Mouse (Mus musculus): ENCODE measurements around the gene Dmac2. TPM values are rescaled to one million over a fixed set of nuclear protein-coding genes. Genes with fewer than 3 reads are reported as not detected.
A peak's percentile ranks its signal among the peaks of the same experiment; 100 is the strongest.

Dmac2 gene
- polyA plus RNA-seq, 1 experiment from 2014 or later = 34.8 TPM

DNA sequence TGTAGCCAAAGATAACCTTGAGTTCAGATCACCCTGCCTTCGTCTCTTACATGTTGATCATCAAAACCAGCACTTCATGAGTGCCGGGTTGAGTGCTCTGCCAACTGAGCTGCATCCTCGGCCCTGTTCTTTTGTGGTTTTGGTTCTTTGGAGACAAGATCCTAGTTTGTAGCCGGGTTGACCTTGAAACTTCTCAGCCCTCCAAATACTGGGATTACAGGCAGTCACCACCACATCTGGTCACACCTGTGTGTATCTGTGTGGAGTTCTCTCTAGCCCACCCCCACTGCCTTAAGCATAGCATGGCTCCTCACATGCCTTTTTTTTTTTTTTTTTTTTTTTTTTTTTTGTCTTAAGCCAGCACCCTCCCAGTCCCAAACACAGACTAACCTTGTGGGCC, 50.9 kb downstream of the Dmac2 start:
- Histone ChIP-seq H3K27me3 (replicated peaks; ENCODE audit: low read depth, poor library complexity, severe bottlenecking) (peaks cover 23% of the 10 kb centered on the region), H3K36me3 (replicated peaks) (peaks cover 46% of the 10 kb centered on the region), H3K9me3 (peaks cover 2% of the 10 kb centered on the region; the same call in 1 of the 2 replicates), H3K27ac (replicated peaks) (no peak overlapping the region), H3K4me1 (peaks cover 8% of the 10 kb centered on the region), H3K4me3 (no peak overlapping the region)
- 93% methylated on average over 4 of the region's 4 CpGs for WGBS
- no peak for DNase-seq (ENCODE audit: low spot score)

DNA sequence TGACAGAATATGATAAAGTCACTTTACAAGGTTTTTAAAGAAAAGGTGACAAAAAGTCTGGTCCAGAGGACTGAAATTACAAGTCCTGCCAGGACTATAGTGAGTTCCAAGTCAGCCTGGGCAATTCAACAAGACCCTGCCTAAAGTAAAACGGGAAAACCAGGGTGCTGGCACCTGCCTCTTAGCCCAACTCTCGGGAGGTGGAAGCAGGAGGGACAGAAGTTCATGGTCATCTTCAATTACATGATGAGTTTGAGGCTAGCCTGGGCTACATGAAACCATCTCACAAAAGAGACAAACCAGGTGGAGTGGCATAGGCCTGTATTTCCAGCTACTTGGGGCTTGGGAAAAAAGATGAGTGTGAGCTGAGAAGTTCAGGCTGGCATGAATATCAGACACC, 52.5 kb downstream of the Dmac2 start:
- peaks cover 2% of the 10 kb centered on the region; the same call in 1 of the 2 replicates for H3K9me3 ChIP-seq
- WGBS = 82% methylated on average over 2 of the region's 2 CpGs
- H3K27ac ChIP-seq (replicated peaks) = no peak overlapping the region
- DNase-seq (ENCODE audit: low spot score) = no peak
- peaks cover 8% of the 10 kb centered on the region for H3K4me1 ChIP-seq
- H3K36me3 ChIP-seq (replicated peaks) = peaks cover 31% of the 10 kb centered on the region
- H3K4me3 ChIP-seq = no peak overlapping the region
- H3K27me3 ChIP-seq (replicated peaks; ENCODE audit: low read depth, poor library complexity, severe bottlenecking) = peaks cover 38% of the 10 kb centered on the region

DNA sequence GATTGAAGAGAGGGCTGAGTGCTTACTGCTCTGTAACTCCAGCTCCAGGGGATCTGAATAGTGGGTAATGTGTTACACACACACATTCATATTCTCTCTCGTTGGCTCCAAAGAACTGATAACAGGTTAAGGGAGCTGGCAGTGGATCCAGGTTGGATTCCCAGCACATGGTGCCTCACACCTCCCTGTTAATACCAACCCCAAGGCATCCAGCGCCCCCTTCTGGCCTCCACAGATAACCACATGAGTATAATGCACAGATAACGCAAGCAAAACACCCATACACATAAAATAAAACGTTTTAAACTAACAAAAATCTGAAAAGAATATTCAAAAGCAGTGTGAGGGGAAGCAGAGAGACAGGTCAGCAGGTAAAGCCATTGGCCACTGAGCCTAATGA, 53.2 kb downstream of the Dmac2 start:
- 54% methylated on average over 4 of the region's 4 CpGs for WGBS
- Histone ChIP-seq H3K27ac (replicated peaks) (no peak overlapping the region), H3K27me3 (replicated peaks; ENCODE audit: low read depth, poor library complexity, severe bottlenecking) (peaks cover 42% of the 10 kb centered on the region), H3K36me3 (replicated peaks) (peaks cover 23% of the 10 kb centered on the region), H3K9me3 (peaks cover 2% of the 10 kb centered on the region; the same call in 1 of the 2 replicates), H3K4me1 (peaks cover 8% of the 10 kb centered on the region), H3K4me3 (no peak overlapping the region)
- no peak for DNase-seq (ENCODE audit: low spot score)

DNA sequence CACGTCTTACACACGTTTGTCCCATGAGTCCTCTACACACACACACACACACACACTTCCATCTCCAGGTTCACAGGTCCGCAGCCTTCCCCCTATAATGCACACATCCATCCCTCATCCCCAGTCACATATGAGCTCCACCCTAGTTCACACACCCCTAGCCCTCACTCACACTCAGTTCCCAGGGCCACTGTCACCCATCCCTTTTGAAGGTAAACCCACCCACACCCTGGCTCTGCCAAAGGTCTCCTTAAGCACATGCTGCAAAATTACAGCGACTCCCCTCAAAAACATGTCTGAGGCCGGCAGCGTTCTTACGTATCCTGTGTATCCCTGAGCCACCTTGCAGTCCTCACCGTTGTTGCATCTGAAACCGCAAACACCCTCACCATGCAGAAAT, 55.1 kb downstream of the Dmac2 start:
- Histone ChIP-seq H3K9me3 (peaks cover 2% of the 10 kb centered on the region; the same call in 1 of the 2 replicates), H3K36me3 (replicated peaks) (peaks cover 4% of the 10 kb centered on the region), H3K27me3 (replicated peaks; ENCODE audit: low read depth, poor library complexity, severe bottlenecking) (peaks cover 56% of the 10 kb centered on the region), H3K4me1 (peaks cover 8% of the 10 kb centered on the region), H3K27ac (replicated peaks) (no peak overlapping the region), H3K4me3 (peak overlapping the region; percentile 52; the same call in 1 of the 2 replicates)
- no peak for DNase-seq (ENCODE audit: low spot score)
- 31% methylated on average over 9 of the region's 9 CpGs for WGBS

DNA sequence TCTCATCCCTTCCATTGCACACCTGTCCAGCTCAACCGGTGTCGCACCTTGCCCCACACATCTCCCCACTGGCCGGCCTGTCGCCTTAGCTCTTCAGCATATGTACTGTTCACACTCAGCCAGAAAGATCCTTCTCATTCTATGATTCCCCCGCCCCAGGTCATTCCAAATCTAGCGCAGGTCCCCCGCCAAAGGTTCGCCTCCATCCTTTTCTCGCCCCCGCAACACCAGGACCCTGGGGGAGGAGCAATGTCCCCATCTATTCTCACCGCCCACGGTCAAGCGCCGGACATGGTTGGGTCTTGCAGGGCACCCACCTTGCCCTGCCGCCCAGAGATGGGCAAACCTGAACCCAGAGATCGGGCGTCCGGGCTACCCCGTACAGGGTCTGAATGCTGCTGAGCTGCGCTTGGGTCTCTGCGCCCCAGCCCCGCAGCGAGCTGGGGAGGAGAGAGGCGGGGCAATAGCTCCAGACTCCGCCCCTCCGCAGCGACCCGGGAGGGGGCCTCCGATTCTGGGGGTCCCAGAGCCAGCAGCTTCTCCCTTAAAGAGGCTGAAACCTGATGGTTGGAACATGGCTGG, 55.6 kb downstream of the Dmac2 start, which contains the start of gene Tmem91:
TSS of gene Tmem91 (minus strand) at position 448 of the 582 bp plus-strand sequence.
- Histone ChIP-seq H3K27ac (replicated peaks) (no peak within 1 kb of the TSS), H3K36me3 (replicated peaks) (no peaks in the 10 kb centered on the region), H3K4me3 (peak within 1 kb of the TSS; percentile 52), H3K4me1 (peaks cover 8% of the 10 kb centered on the region), H3K27me3 (replicated peaks; ENCODE audit: low read depth, poor library complexity, severe bottlenecking) (peaks cover 61% of the 10 kb centered on the region), H3K9me3 (peaks cover 2% of the 10 kb centered on the region; the same call in 1 of the 2 replicates)
- 3% methylated on average over 29 of the region's 29 CpGs for WGBS
- peak; percentile 21 for DNase-seq (ENCODE audit: low spot score)

Other genes starting within 250 kb of the Dmac2 start
- gene Cnfn, start 249.7 kb upstream of the Dmac2 start, polyA plus RNA-seq (2016; fragmentation: Nextera tagmentation; extraction: Ambion mirVana) = not detected in 2 replicates
- 7.8 and 11.6 TPM in 2 replicates for gene Lipe, start 220.7 kb upstream of the Dmac2 start, polyA plus RNA-seq (2016; fragmentation: Nextera tagmentation; extraction: Ambion mirVana)
- gene Cxcl17, start 206.5 kb upstream of the Dmac2 start, polyA plus RNA-seq (2016; fragmentation: Nextera tagmentation; extraction: Ambion mirVana) = 0.69 and 0.75 TPM in 2 replicates
- gene Ceacam1, start 141.8 kb upstream of the Dmac2 start, polyA plus RNA-seq (2016; fragmentation: Nextera tagmentation; extraction: Ambion mirVana) = 1.5 TPM in 2 replicates
- gene Ceacam2, start 79.6 kb upstream of the Dmac2 start, polyA plus RNA-seq (2016; fragmentation: Nextera tagmentation; extraction: Ambion mirVana) = 0.08 TPM in 1 of 2 replicates, not detected in the other
- gene Erich4, start 3.5 kb upstream of the Dmac2 start, polyA plus RNA-seq (2016; fragmentation: Nextera tagmentation; extraction: Ambion mirVana) = not detected in 2 replicates
- 0.99 and 1.3 TPM in 2 replicates for gene B3gnt8, start 7.2 kb downstream of the Dmac2 start, polyA plus RNA-seq (2016; fragmentation: Nextera tagmentation; extraction: Ambion mirVana)
- 54.9 and 59.2 TPM in 2 replicates for gene Bckdha, start 39.6 kb downstream of the Dmac2 start, polyA plus RNA-seq (2016; fragmentation: Nextera tagmentation; extraction: Ambion mirVana)
- 93.5 and 101 TPM in 2 replicates for gene Exosc5, start 39.8 kb downstream of the Dmac2 start, polyA plus RNA-seq (2016; fragmentation: Nextera tagmentation; extraction: Ambion mirVana)
- 2.6 and 3.6 TPM in 2 replicates for gene Tmem91, start 55.8 kb downstream of the Dmac2 start, polyA plus RNA-seq (2016; fragmentation: Nextera tagmentation; extraction: Ambion mirVana)
- 33.5 and 34.1 TPM in 2 replicates for gene B9d2, start 61.4 kb downstream of the Dmac2 start, polyA plus RNA-seq (2016; fragmentation: Nextera tagmentation; extraction: Ambion mirVana)
- gene Tgfb1, start 67.6 kb downstream of the Dmac2 start, polyA plus RNA-seq (2016; fragmentation: Nextera tagmentation; extraction: Ambion mirVana) = 1.2 and 1.5 TPM in 2 replicates
- 31.6 and 33.2 TPM in 2 replicates for gene Ccdc97, start 99.7 kb downstream of the Dmac2 start, polyA plus RNA-seq (2016; fragmentation: Nextera tagmentation; extraction: Ambion mirVana)
- gene Hnrnpul1, start 135.3 kb downstream of the Dmac2 start, polyA plus RNA-seq (2016; fragmentation: Nextera tagmentation; extraction: Ambion mirVana) = 60.8 and 62.5 TPM in 2 replicates
- 22.1 and 29.7 TPM in 2 replicates for gene Axl, start 169.3 kb downstream of the Dmac2 start, polyA plus RNA-seq (2016; fragmentation: Nextera tagmentation; extraction: Ambion mirVana)
- 2.5 and 2.9 TPM in 2 replicates for gene Cyp2s1, start 197.5 kb downstream of the Dmac2 start, polyA plus RNA-seq (2016; fragmentation: Nextera tagmentation; extraction: Ambion mirVana)

Measured in embryonic facial prominence, embryonic 10.5 days (tissue).